Mouse (Mus musculus): Measurements from ENCODE around the gene Mgll. TPM values are rescaled to one million over a fixed set of nuclear protein-coding genes. Genes with fewer than 3 reads are reported as not detected.

Mgll gene
- polyA plus RNA-seq, 1 experiment = 28.7 TPM

DNA sequence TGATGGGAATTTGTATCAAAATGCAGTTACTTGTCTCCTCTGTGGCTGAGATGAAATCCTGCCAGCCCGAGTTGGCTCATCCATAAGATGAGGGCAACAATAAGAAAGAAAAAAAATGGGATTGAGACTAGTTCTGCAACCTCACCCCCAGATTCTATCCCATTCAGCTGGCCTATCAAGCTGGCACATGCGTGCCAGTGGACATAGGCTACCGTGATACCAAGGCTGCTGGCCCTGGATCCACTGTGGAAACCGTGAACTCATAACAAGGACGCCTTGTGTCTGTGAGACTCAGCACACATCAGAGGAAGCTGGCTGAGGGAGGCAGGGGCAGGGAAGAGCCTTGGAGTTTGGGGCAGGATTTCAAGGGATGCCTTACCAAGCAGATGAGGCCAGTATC lies 46.8 kb downstream of the Mgll start:
- H3K27me3 ChIP-seq (ENCODE audit: control insufficient read depth) = no peaks in the 10 kb centered on the region
- H3K4me1 ChIP-seq (ENCODE audit: control insufficient read depth) = peaks cover 82% of the 10 kb centered on the region
- TF ChIP-seq TAL1 (IDR thresholded peaks at IDR 0.05; ENCODE audit: low read length) = no peak
- no peak for TF ChIP-seq GATA1 (IDR thresholded peaks at IDR 0.05; ENCODE audit: low read length)
- no peaks in the 10 kb centered on the region for H3K9me3 ChIP-seq (ENCODE audit: control insufficient read depth, low read length)
- H3K36me3 ChIP-seq (ENCODE audit: control insufficient read depth) = peaks cover 94% of the 10 kb centered on the region
- H3K4me3 ChIP-seq (replicated peaks) = no peak overlapping the region

DNA sequence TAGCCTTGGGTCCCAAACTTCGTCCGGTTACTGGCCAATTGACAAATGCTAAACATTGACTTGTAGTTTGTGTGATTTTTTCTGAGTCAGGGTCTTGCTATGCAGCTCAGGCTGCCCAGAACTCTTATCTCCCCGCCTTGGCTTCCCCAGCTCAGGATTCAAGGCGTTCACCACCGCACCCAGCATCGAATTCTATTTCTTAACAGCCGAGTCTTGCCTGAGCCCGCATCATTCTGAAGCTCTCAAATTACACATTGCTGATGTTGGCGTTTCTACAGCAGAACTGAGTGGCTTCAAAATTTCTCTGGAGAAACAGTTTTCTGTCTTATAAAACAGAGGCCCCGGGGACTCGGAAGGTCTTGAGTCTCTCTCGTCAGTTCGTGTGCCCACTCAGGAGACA lies 47.8 kb downstream of the Mgll start:
- no peak for TF ChIP-seq TAL1 (IDR thresholded peaks at IDR 0.05; ENCODE audit: low read length)
- TF ChIP-seq GATA1 (IDR thresholded peaks at IDR 0.05; ENCODE audit: low read length) = no peak
- Histone ChIP-seq H3K4me3 (replicated peaks) (no peak overlapping the region), H3K4me1 (ENCODE audit: control insufficient read depth) (peaks cover 84% of the 10 kb centered on the region), H3K36me3 (ENCODE audit: control insufficient read depth) (peaks cover 94% of the 10 kb centered on the region), H3K27me3 (ENCODE audit: control insufficient read depth) (no peaks in the 10 kb centered on the region), H3K9me3 (ENCODE audit: control insufficient read depth, low read length) (no peaks in the 10 kb centered on the region)

- Histone ChIP-seq H3K36me3 (ENCODE audit: control insufficient read depth) (peaks cover 91% of the 10 kb centered on the region), H3K4me3 (replicated peaks) (no peak overlapping the region), H3K9me3 (ENCODE audit: control insufficient read depth, low read length) (no peaks in the 10 kb centered on the region), H3K27me3 (ENCODE audit: control insufficient read depth) (no peaks in the 10 kb centered on the region), H3K4me1 (ENCODE audit: control insufficient read depth) (peaks cover 76% of the 10 kb centered on the region)
- TF ChIP-seq GATA1 (IDR thresholded peaks at IDR 0.05; ENCODE audit: low read length) = no peak
- TF ChIP-seq TAL1 (IDR thresholded peaks at IDR 0.05; ENCODE audit: low read length) = no peak
Observed at GRCm38 (mm10) chr6:88774055-88774454, 49.8 kb downstream of the Mgll start.

GRCm38 (mm10) chr6:88775267-88775666 lies 51.1 kb downstream of the Mgll start:
- H3K4me3 ChIP-seq (replicated peaks) = no peak overlapping the region
- H3K9me3 ChIP-seq (ENCODE audit: control insufficient read depth, low read length) = no peaks in the 10 kb centered on the region
- H3K4me1 ChIP-seq (ENCODE audit: control insufficient read depth) = peaks cover 81% of the 10 kb centered on the region
- H3K27me3 ChIP-seq (ENCODE audit: control insufficient read depth) = no peaks in the 10 kb centered on the region
- H3K36me3 ChIP-seq (ENCODE audit: control insufficient read depth) = peaks cover 83% of the 10 kb centered on the region
- TF ChIP-seq GATA1 (IDR thresholded peaks at IDR 0.05; ENCODE audit: low read length) (no peak), TAL1 (IDR thresholded peaks at IDR 0.05; ENCODE audit: low read length) (no peak)

GRCm38 (mm10) chr6:88776336-88776923 lies 52.2 kb downstream of the Mgll start:
- peaks cover 82% of the 10 kb centered on the region for H3K36me3 ChIP-seq (ENCODE audit: control insufficient read depth)
- no peaks in the 10 kb centered on the region for H3K27me3 ChIP-seq (ENCODE audit: control insufficient read depth)
- TF ChIP-seq TAL1 (IDR thresholded peaks at IDR 0.05; ENCODE audit: low read length) (no peak), GATA1 (IDR thresholded peaks at IDR 0.05; ENCODE audit: low read length) (no peak)
- H3K4me3 ChIP-seq (replicated peaks) = no peak overlapping the region
- H3K4me1 ChIP-seq (ENCODE audit: control insufficient read depth) = peaks cover 81% of the 10 kb centered on the region
- no peaks in the 10 kb centered on the region for H3K9me3 ChIP-seq (ENCODE audit: control insufficient read depth, low read length)

DNA sequence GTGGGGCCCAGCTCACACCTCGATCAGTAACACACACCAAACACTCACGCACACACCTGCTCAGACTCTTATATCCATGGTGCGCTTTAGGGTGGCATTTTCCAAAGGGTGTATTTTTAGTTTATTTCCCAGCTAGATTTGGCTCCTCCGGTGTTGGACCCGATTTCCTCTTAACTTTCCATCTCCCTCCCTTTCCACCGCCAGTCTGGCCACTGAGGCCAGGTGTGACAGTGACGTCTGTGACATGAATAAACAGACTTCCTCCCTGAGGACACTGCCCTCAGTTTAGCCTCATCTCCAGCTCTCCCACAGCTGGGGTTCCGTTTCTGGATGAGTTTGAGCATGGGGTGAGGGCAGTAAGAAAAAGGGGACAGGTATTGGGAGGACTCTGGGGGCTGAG lies 52.8 kb downstream of the Mgll start:
- H3K4me1 ChIP-seq (ENCODE audit: control insufficient read depth) = peaks cover 81% of the 10 kb centered on the region

GRCm38 (mm10) chr6:88778047-88778688 lies 54.0 kb downstream of the Mgll start:
- H3K27me3 ChIP-seq (ENCODE audit: control insufficient read depth) = no peaks in the 10 kb centered on the region
- peaks cover 81% of the 10 kb centered on the region for H3K4me1 ChIP-seq (ENCODE audit: control insufficient read depth)
- peaks cover 82% of the 10 kb centered on the region for H3K36me3 ChIP-seq (ENCODE audit: control insufficient read depth)
- TF ChIP-seq TAL1 (IDR thresholded peaks at IDR 0.05; ENCODE audit: low read length) = no peak
- TF ChIP-seq GATA1 (IDR thresholded peaks at IDR 0.05; ENCODE audit: low read length) = no peak
- no peaks in the 10 kb centered on the region for H3K9me3 ChIP-seq (ENCODE audit: control insufficient read depth, low read length)
- H3K4me3 ChIP-seq (replicated peaks) = no peak overlapping the region

More for the DNA sequence above, 52.8 kb downstream of the Mgll start:
- Histone ChIP-seq H3K27me3 (ENCODE audit: control insufficient read depth) (no peaks in the 10 kb centered on the region), H3K4me3 (replicated peaks) (no peak overlapping the region), H3K36me3 (ENCODE audit: control insufficient read depth) (peaks cover 82% of the 10 kb centered on the region), H3K9me3 (ENCODE audit: control insufficient read depth, low read length) (no peaks in the 10 kb centered on the region)
- TF ChIP-seq TAL1 (IDR thresholded peaks at IDR 0.05; ENCODE audit: low read length) (no peak), GATA1 (IDR thresholded peaks at IDR 0.05; ENCODE audit: low read length) (no peak)

DNA sequence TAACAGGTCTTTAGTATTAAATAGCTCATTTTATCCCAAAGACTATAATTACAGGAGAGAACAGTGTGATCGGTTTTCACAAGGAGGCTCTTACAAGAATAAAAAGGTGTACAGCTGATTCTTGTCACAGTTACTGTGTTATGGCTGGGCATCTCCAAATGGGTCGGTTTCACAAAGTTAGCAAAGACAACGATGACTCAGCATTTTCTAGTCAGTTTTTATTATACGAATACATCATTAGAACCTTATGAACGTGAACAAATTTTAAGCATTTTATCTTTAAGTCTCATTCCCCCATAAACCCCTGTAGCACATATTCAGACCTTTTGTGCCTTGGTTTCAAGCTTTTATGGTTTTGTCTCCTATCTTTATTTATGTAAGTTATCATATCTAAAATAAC lies 55.5 kb downstream of the Mgll start:
- H3K4me3 ChIP-seq (replicated peaks) = no peak overlapping the region
- H3K4me1 ChIP-seq (ENCODE audit: control insufficient read depth) = peaks cover 87% of the 10 kb centered on the region
- peaks cover 84% of the 10 kb centered on the region for H3K36me3 ChIP-seq (ENCODE audit: control insufficient read depth)
- H3K9me3 ChIP-seq (ENCODE audit: control insufficient read depth, low read length) = no peaks in the 10 kb centered on the region
- TF ChIP-seq TAL1 (IDR thresholded peaks at IDR 0.05; ENCODE audit: low read length) (no peak), GATA1 (IDR thresholded peaks at IDR 0.05; ENCODE audit: low read length) (no peak)
- H3K27me3 ChIP-seq (ENCODE audit: control insufficient read depth) = no peaks in the 10 kb centered on the region

GRCm38 (mm10) chr6:88781919-88782318 lies 57.7 kb downstream of the Mgll start:
- H3K4me1 ChIP-seq (ENCODE audit: control insufficient read depth) = peaks cover 88% of the 10 kb centered on the region
- no peak for TF ChIP-seq GATA1 (IDR thresholded peaks at IDR 0.05; ENCODE audit: low read length)
- TF ChIP-seq TAL1 (IDR thresholded peaks at IDR 0.05; ENCODE audit: low read length) = no peak
- no peaks in the 10 kb centered on the region for H3K9me3 ChIP-seq (ENCODE audit: control insufficient read depth, low read length)
- H3K27me3 ChIP-seq (ENCODE audit: control insufficient read depth) = no peaks in the 10 kb centered on the region
- peaks cover 85% of the 10 kb centered on the region for H3K36me3 ChIP-seq (ENCODE audit: control insufficient read depth)
- H3K4me3 ChIP-seq (replicated peaks) = no peak overlapping the region

Measured in erythroblast, embryonic 14.5 days (primary cell).